Mouse (Mus musculus): Measurements from ENCODE around the gene Otub1. TPM values are rescaled to one million over a fixed set of nuclear protein-coding genes. Genes with fewer than 3 reads are reported as not detected.

Gene Otub1
- total and polyA plus RNA-seq, 3 experiments: 103 to 285 (median 194) TPM

DNA sequence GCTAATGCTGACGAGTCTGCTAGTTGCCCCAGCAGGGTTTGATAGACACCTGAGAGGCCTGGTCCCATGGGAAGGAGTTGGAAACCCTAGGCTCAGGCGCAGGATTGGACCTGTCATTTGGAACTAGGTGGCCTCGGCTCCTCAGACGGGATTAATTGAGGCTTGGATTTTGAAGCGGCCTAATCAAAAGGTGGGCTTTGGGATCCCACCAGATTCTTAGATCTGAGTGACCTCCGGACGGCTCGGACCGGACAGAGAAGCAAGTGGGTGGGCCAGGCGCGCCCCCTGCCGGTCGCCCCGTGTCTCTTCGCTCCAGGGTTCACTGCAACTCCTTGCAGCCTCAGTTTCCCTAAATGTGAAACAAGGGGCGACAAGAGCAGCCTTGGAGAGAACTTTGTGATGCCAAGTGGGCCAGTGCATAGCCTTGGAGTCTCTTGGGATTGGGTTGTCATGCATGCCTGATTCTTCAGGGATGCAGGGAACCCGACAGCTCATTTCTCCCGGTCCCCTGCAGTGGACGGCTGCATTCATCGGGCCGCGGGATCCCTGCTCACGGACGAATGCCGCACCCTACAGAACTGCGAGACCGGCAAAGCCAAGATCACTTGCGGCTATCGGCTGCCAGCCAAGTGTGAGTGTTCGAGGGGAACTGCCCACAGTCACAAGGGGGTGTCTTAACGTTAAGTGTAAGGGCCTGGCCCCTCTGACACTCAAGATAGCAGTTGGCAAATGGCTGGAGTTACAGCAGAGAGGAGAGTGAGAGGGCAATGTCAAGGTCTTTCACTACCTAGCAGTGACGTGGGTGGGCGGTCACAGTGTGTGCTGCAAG, 10.0 kb downstream of the Otub1 start:
- DNase-seq (ENCODE audit: low read depth, low spot score): no peak
- Histone ChIP-seq H3K27ac (ENCODE audit: control insufficient read depth, low read depth, low read length) (no peak overlapping the region), H3K36me3 (ENCODE audit: control insufficient read depth in 1 of 2, insufficient read depth in 2 of 2, low read length in 2 of 2) (peaks cover 0 to 7% of the 10 kb centered on the region in 2 experiments; a peak in 1 of 4 replicates), H3K9ac (ENCODE audit: control insufficient read depth, low read depth, low read length, poor library complexity, severe bottlenecking) (no peak overlapping the region), H3K4me1 (ENCODE audit: control insufficient read depth in 1 of 2, insufficient read depth in 2 of 2, low read length in 2 of 2) (no peaks in the 10 kb centered on the region), H3K79me2 (ENCODE audit: control insufficient read depth, insufficient read depth, low read length, poor library complexity) (no peaks in the 10 kb centered on the region), H3K27me3 (ENCODE audit: control insufficient read depth in 1 of 2, insufficient read depth in 2 of 2, low read length in 2 of 2) (no peaks in the 10 kb centered on the region), H3K9me3 (replicated peaks; ENCODE audit: insufficient read depth, low read length) (no peaks in the 10 kb centered on the region), H3K4me3 (ENCODE audit: control insufficient read depth in 1 of 2, insufficient read depth in 1 of 2, low read depth in 2 of 2, low read length in 2 of 2) (no peak overlapping the region)
- no peak for TF ChIP-seq SMC3 (IDR thresholded peaks at IDR 0.05; ENCODE audit: low read depth, low read length)
- TF ChIP-seq MYC (IDR thresholded peaks at IDR 0.05; ENCODE audit: low read depth, low read length): no peak
- TF ChIP-seq ZKSCAN1 (IDR thresholded peaks at IDR 0.05; ENCODE audit: low read depth, low read length): no peak
- no peak for TF ChIP-seq KAT2A (conservative IDR thresholded peaks at IDR 0.05; ENCODE audit: low read depth, low read length)
- no peak for TF ChIP-seq USF2 (IDR thresholded peaks at IDR 0.05; ENCODE audit: borderline replicate concordance in 1 of 2, insufficient read depth in 1 of 2, low read depth in 1 of 2, low read length in 2 of 2)
- 0 out of 4 replicates have a peak, but pooled peaks of 1 of the 2 experiments have one; percentile 18 for TF ChIP-seq POLR2A (IDR thresholded peaks at IDR 0.05; ENCODE audit: control insufficient read depth in 1 of 2, insufficient read depth in 1 of 2, low read depth in 1 of 2, low read length in 2 of 2, poor library complexity in 1 of 2)
- no peak for TF ChIP-seq E2F4 (IDR thresholded peaks at IDR 0.05; ENCODE audit: borderline replicate concordance, low read depth, low read length)
- no peak for TF ChIP-seq MAX (IDR thresholded peaks at IDR 0.05; ENCODE audit: low read length)
- TF ChIP-seq EP300 (IDR thresholded peaks at IDR 0.05; ENCODE audit: low read depth in 1 of 2, low read length in 2 of 2): no peak
- no peak for TF ChIP-seq NELFE (IDR thresholded peaks at IDR 0.05; ENCODE audit: low read depth, low read length)
- TF ChIP-seq CTCF (IDR thresholded peaks at IDR 0.05 in 2 of 3, conservative IDR thresholded peaks at IDR 0.05 in 1 of 3; ENCODE audit: control insufficient read depth in 1 of 3, insufficient read depth in 1 of 3, low read depth in 2 of 3, low read length in 3 of 3, poor library complexity in 1 of 3, severe bottlenecking in 1 of 3): peak in 1 of 3 experiments; percentile 32; a peak in 2 of 6 replicates

GRCm38 (mm10) chr19:7192561-7192967, 13.6 kb downstream of the Otub1 start:
- H3K27ac ChIP-seq (ENCODE audit: control insufficient read depth, low read depth, low read length): no peak overlapping the region
- H3K4me1 ChIP-seq (ENCODE audit: control insufficient read depth in 1 of 2, insufficient read depth in 2 of 2, low read length in 2 of 2): no peaks in the 10 kb centered on the region
- no peaks in the 10 kb centered on the region for H3K36me3 ChIP-seq (ENCODE audit: control insufficient read depth in 1 of 2, insufficient read depth in 2 of 2, low read length in 2 of 2)
- no peak overlapping the region for H3K4me3 ChIP-seq (ENCODE audit: control insufficient read depth in 1 of 2, insufficient read depth in 1 of 2, low read depth in 2 of 2, low read length in 2 of 2)
- no peaks in the 10 kb centered on the region for H3K9me3 ChIP-seq (replicated peaks; ENCODE audit: insufficient read depth, low read length)
- H3K79me2 ChIP-seq (ENCODE audit: control insufficient read depth, insufficient read depth, low read length, poor library complexity): no peaks in the 10 kb centered on the region
- no peak for TF ChIP-seq GABPA (IDR thresholded peaks at IDR 0.05; ENCODE audit: low read depth, low read length)
- TF ChIP-seq MAZ (IDR thresholded peaks at IDR 0.05; ENCODE audit: low read depth, low read length): no peak
- no peak overlapping the region for H3K9ac ChIP-seq (ENCODE audit: control insufficient read depth, low read depth, low read length, poor library complexity, severe bottlenecking)
- no peak for DNase-seq (ENCODE audit: low read depth, low spot score)
- H3K27me3 ChIP-seq (ENCODE audit: control insufficient read depth in 1 of 2, insufficient read depth in 2 of 2, low read length in 2 of 2): no peaks in the 10 kb centered on the region

DNA sequence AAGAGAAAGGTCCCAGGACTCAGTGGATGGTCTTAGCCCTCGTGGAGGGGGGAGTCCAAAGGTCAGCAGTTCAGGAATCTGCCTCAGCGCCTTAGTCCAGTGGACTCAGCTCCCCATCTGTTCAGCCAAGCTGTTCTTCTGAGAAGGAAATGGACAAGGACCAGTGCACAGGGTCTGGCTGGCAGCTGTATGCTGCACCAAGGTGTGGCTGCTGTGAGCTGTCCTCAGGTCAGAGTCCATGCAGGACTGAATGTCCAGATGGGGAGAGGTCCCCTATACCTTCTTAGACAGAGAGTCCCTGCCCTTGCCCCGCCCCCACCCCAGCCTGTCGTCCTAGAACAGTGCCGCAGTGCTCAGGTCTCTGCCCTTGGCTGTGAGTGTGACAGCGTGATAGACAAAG, 14.5 kb downstream of the Otub1 start:
- no peak overlapping the region for H3K4me3 ChIP-seq (ENCODE audit: control insufficient read depth in 1 of 2, insufficient read depth in 1 of 2, low read depth in 2 of 2, low read length in 2 of 2)
- H3K36me3 ChIP-seq (ENCODE audit: control insufficient read depth in 1 of 2, insufficient read depth in 2 of 2, low read length in 2 of 2): no peaks in the 10 kb centered on the region
- no peak overlapping the region for H3K9ac ChIP-seq (ENCODE audit: control insufficient read depth, low read depth, low read length, poor library complexity, severe bottlenecking)
- H3K27me3 ChIP-seq (ENCODE audit: control insufficient read depth in 1 of 2, insufficient read depth in 2 of 2, low read length in 2 of 2): no peaks in the 10 kb centered on the region
- H3K79me2 ChIP-seq (ENCODE audit: control insufficient read depth, insufficient read depth, low read length, poor library complexity): no peaks in the 10 kb centered on the region
- no peak for DNase-seq (ENCODE audit: low read depth, low spot score)
- no peak overlapping the region for H3K27ac ChIP-seq (ENCODE audit: control insufficient read depth, low read depth, low read length)
- H3K4me1 ChIP-seq (ENCODE audit: control insufficient read depth in 1 of 2, insufficient read depth in 2 of 2, low read length in 2 of 2): no peaks in the 10 kb centered on the region
- no peaks in the 10 kb centered on the region for H3K9me3 ChIP-seq (replicated peaks; ENCODE audit: insufficient read depth, low read length)
- TF ChIP-seq CHD2 (IDR thresholded peaks at IDR 0.05; ENCODE audit: low read length): no peak
- TF ChIP-seq USF1 (IDR thresholded peaks at IDR 0.05; ENCODE audit: low read depth, low read length): no peak
- TF ChIP-seq TCF12 (IDR thresholded peaks at IDR 0.05; ENCODE audit: low read depth, low read length): no peak
- TF ChIP-seq CHD1 (IDR thresholded peaks at IDR 0.05; ENCODE audit: low read depth, low read length): no peak
- no peak for TF ChIP-seq POLR2AphosphoS5 (IDR thresholded peaks at IDR 0.05; ENCODE audit: borderline replicate concordance, low read depth, low read length)
- TF ChIP-seq TAL1 (IDR thresholded peaks at IDR 0.05; ENCODE audit: low read length): no peak
- TF ChIP-seq SIN3A (IDR thresholded peaks at IDR 0.05; ENCODE audit: low read length): no peak
- no peak for TF ChIP-seq HCFC1 (IDR thresholded peaks at IDR 0.05; ENCODE audit: low read depth, low read length)
- no peak for TF ChIP-seq ELF1 (IDR thresholded peaks at IDR 0.05; ENCODE audit: low read depth, low read length)
- no peak for TF ChIP-seq MYB (IDR thresholded peaks at IDR 0.05; ENCODE audit: low read depth, low read length)
- no peak for TF ChIP-seq GATA1 (IDR thresholded peaks at IDR 0.05; ENCODE audit: low read depth, low read length)
- no peak for TF ChIP-seq ZKSCAN1 (IDR thresholded peaks at IDR 0.05; ENCODE audit: low read depth, low read length)
- TF ChIP-seq ETS1 (IDR thresholded peaks at IDR 0.05; ENCODE audit: low read depth, low read length): no peak
- TF ChIP-seq MEF2A (IDR thresholded peaks at IDR 0.05; ENCODE audit: extremely low read depth, insufficient replicate concordance, low read depth, low read length, poor library complexity, severe bottlenecking): no peak
